Mouse (Mus musculus) lung, postnatal 10 days (tissue): ENCODE data around the gene Tcl1b2.
"Not testable (repeated sequence)": the region's sequence is repeated elsewhere in the genome, so short reads cannot be mapped to it uniquely, and the experiment has no call there.

ENCODE experiments used
- DNase-seq: peaks from one replicate; pipeline ENCODE4 v3.0.0; 2021

Gene Tcl1b2

DNA sequence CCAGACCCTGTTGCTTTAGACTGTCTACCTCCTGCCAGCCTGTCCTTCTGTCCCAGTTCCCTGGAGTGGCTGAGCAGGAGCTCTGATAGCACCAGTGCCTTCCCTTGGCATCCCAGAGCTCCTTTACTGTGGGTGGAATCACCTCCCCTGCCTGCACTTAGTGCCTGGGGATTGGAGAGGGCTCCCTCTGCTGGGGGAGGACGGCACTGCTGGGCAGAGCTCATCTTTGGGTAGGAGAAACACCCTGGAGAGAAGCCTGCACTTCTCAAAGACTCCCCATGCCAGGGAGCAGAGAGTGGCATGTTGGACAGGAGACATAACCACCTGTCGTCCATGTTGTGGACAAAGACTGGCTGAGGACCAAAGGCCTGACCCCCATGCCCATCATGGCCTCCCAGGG lies 28.5 kb downstream of the Tcl1b2 start:
- peak; percentile 60 for DNase-seq

DNA sequence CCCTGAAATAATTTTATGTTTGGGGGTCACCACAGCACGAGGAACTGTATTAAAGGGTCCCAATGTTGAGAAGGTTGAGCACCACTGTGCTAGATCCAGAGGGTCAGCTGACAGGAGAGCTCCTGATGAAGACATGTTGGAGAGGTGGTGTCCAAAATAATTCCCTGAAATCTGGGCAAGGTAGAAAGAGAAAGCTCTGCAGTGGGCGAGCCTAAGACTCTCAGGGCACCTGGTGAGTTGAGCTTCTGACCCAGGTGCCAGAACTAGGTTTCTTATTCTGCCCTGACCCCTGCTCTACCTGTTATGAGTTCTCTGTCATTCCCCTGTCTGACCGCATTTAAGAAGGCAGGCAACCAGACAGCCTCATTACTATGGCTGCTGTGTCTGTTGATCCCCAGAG lies 30.2 kb downstream of the Tcl1b2 start, which contains the start of gene Tcl1b5:
TSS of gene Tcl1b5 (plus strand) at position 301 of the 400 bp plus-strand sequence.
- not testable (repeated sequence) for DNase-seq

DNA sequence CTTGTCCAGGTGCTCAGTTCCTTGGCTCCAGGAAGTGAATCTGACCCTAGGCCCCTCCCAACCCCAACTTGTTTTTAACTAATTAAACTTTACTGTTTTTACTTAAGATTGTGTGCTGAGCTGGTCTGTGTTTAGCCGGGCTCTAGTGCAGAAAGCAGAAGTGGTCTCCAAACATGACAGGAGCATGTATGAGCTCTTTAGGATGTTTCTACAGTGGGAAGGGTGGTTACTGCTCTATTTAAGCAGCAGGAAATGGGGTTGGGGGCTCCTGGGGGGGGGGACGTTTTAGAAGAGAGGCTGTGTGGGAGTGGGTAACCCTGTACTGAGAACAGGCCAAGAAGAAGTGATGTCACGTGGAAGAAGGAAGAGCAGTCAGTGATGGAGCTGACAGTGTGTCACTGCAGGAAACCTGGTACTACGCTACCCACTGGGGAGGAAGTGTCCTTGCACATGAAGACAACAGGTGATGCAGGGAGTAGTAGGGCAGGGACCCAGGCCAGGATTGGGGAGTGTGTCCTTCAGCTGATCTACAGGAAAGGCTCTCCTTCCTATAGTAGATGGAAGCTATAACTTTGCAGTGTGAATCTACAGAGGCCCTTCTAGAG lies 35.3 kb downstream of the Tcl1b2 start:
- not testable (repeated sequence) for DNase-seq

DNA sequence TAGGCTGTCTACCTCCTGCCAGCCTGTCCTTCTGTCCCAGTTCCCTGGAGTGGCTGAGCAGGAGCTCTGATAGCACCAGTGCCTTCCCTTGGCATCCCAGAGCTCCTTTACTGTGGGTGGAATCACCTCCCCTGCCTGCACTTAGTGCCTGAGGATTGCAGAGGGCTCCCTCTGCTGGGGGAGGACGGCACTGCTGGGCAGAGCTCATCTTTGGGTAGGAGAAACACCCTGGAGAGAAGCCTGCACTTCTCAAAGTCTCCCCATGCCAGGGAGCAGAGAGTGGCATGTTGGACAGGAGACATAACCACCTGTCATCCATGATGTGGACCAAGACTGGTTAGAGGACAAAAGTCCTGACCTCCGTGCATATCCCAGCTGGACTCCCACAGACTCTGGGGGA lies 43.2 kb downstream of the Tcl1b2 start:
- not testable (repeated sequence) for DNase-seq

DNA sequence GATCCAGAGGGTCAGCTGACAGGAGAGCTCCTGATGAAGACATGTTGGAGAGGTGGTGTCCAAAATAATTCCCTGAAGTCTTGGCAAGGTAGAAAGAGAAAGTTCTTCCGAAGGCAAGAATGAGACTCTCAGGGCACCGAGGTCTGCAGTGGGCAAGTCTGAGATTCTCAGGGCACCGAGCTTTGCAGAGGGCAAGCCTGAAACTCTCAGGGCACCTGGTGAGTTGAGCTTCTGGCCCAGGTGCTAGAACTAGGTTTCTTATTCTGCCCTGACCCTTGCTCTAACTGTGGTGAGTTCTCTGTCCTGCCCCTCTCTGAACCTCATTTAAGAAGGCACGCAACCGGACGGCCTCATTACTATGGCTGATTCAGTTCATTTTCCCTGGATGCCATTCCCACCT lies 44.9 kb downstream of the Tcl1b2 start, which contains the start of gene Tcl1b3:
TSS of gene Tcl1b3 (plus strand) at position 301 of the 400 bp plus-strand sequence.
- DNase-seq = not testable (repeated sequence)

DNA sequence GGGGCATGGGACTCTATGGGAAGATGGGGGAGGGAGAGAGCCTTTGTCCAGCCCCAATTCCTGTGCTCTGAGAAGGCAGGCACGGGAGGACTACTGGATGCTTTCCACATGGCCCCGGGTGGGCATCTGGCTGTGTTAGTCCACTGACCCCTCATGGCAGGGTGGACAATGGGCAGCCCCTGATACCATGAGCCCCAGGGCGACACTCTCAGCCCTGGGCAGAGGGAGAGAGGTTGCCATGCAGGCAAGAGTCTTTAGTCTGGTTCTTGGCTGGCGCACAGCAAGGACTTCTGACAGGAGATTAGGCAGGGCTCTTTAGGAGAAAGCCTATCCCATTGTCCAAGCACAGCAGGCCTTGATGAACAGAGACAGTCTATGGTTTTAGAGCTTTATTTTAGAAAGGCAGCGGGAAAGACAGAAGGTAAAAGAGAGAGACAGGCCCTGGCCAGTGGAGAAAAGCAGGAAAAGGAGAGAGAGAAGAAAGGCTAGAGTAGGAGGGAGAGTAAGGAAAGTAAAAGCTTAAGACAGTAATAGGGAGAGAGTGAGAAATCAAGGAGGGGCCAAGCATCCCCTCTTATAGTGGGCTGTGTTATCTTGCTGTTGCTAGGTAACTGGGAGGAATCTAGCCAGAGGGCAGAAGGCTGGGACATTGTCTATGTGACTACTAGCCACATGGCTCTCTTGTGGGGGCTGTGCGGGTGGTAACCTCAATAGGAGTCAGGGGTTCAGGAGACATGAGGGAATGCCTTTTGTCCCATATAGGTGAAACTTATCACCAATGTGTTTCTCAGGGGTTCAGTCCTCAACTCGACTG lies 54.1 kb downstream of the Tcl1b2 start:
- not testable (repeated sequence) for DNase-seq

DNA sequence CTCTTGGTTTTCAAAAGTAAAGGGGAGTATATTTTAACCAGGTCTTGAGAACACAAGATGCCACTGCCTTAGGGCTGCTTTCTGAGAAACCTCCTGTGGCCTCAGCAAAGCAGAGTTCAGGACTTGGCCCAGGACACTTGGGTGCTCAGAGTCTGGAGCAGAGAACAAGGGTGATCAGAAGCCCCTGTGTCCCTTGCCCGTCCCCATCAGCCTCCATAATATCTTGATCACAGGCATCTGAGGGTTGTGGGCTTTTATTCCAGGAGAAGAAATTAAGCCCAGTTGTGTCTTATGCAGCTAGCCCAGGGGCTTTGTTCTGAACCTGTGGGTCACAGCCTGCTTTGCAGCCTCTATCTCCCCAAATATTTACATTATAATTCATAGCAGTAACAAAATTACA lies 55.8 kb downstream of the Tcl1b2 start, which contains the start of gene Tcl1b4:
TSS of gene Tcl1b4 (plus strand) at position 301 of the 400 bp plus-strand sequence.
- DNase-seq = not testable (repeated sequence)
